7 mouse cellular contexts compared by ENCODE assay signal in the genomic region with DNA sequence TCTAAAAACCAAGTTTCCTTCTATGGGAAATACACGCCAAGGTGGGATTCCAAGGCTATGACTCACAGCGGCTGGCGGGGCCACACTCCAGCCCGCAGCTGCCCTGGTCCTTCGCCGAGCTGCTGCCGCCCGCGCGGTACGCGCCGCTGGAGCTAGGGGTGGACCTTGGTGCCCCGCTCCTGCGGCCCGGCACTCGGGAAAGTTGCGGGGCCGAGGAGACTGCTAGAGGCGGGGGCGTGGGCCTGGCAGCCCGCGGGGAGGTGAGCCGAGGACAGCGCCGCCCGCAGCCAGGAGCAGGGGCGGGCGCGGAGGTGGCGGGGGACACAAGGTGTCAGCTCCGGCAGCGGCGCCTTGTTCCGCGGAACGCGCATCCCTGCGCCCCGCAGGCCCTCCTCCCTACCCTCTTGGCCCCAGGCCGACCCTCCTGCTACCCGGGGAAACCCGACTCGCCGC. TPM values are rescaled to one million over a fixed set of nuclear protein-coding genes. Genes with fewer than 3 reads are reported as not detected.
DNase-seq lines count a peak whose midpoint lies in the region; ATAC-seq and TF ChIP-seq lines count a peak whose summit lies in the region.

No protein-coding gene starts in this region.

- ATAC-seq in hindbrain, embryonic 14.5 days (ENCODE audit: low FRiP score) = peak; percentile 53
- ATAC-seq in limb, embryonic 11.5 days (ENCODE audit: insufficient number of reproducible peaks, low FRiP score, low TSS enrichment, low read depth) = 0 out of 2 replicates have a peak, but pooled peaks have one; percentile 16
- peak; percentile 46 for ATAC-seq in midbrain, embryonic 16.5 days

- H3K4me1 ChIP-seq in hindbrain, embryonic 14.5 days (replicated peaks; ENCODE audit: control insufficient read depth, insufficient read depth, low read length) = peaks cover 50% of the 10 kb centered on the region
- H3K4me1 ChIP-seq in limb, embryonic 11.5 days (ENCODE audit: control insufficient read depth, insufficient read depth, low read length) = peaks cover 42% of the 10 kb centered on the region
- H3K4me1 ChIP-seq in midbrain, embryonic 16.5 days (ENCODE audit: control insufficient read depth, insufficient read depth, low read length) = peaks cover 43% of the 10 kb centered on the region

- peak overlapping the region; percentile 86 for H3K27ac ChIP-seq in gastrocnemius, adult 2 months
- peak overlapping the region; percentile 97 for H3K27ac ChIP-seq in hindbrain, embryonic 14.5 days
- peak overlapping the region; percentile 100 for H3K27ac ChIP-seq in limb, embryonic 11.5 days (replicated peaks; ENCODE audit: low read depth, low read length)
- peak overlapping the region; percentile 97 for H3K27ac ChIP-seq in midbrain, embryonic 16.5 days (ENCODE audit: low read length)

- H3K9ac ChIP-seq in hindbrain, embryonic 14.5 days = peak overlapping the region; percentile 95
- peak overlapping the region; percentile 99 for H3K9ac ChIP-seq in limb, embryonic 11.5 days (ENCODE audit: low read length)
- peak overlapping the region; percentile 95 for H3K9ac ChIP-seq in midbrain, embryonic 16.5 days (ENCODE audit: low read depth, low read length)

- WGBS in hindbrain, embryonic 14.5 days = under 1% methylated on average over 26 of the region's 45 CpGs
- WGBS in limb, embryonic 11.5 days = 0% methylated on average over 28 of the region's 45 CpGs
- 0% methylated on average over 41 of the region's 45 CpGs for WGBS in midbrain, embryonic 16.5 days

- H3K9me3 ChIP-seq in hindbrain, embryonic 14.5 days (ENCODE audit: control insufficient read depth, low read length) = no peaks in the 10 kb centered on the region
- H3K9me3 ChIP-seq in limb, embryonic 11.5 days (ENCODE audit: control insufficient read depth, low read length) = no peaks in the 10 kb centered on the region
- H3K9me3 ChIP-seq in midbrain, embryonic 16.5 days (replicated peaks; ENCODE audit: control insufficient read depth, low read length, poor library complexity, severe bottlenecking) = no peaks in the 10 kb centered on the region

- H3K36me3 ChIP-seq in hindbrain, embryonic 14.5 days (replicated peaks; ENCODE audit: control insufficient read depth, insufficient read depth) = peaks cover 3% of the 10 kb centered on the region
- peaks cover 2% of the 10 kb centered on the region; the same call in 1 of the 2 replicates for H3K36me3 ChIP-seq in limb, embryonic 11.5 days (ENCODE audit: control insufficient read depth, insufficient read depth, low read length)
- no peaks in the 10 kb centered on the region for H3K36me3 ChIP-seq in midbrain, embryonic 16.5 days (ENCODE audit: control insufficient read depth, insufficient read depth, low read length)

- intact Hi-C loops in gastrocnemius, adult 2 months (cut with DNase I) = loop anchor here (5.0 kb wide), 2 partner anchors 48 to 68 kb away; no protein-coding TSS in a partner anchor

- H3K4me3 ChIP-seq in gastrocnemius, adult 2 months = peak overlapping the region; percentile 89
- peak overlapping the region; percentile 92 for H3K4me3 ChIP-seq in hindbrain, embryonic 14.5 days (replicated peaks; ENCODE audit: low read length)
- H3K4me3 ChIP-seq in limb, embryonic 11.5 days (ENCODE audit: low read depth, low read length) = peak overlapping the region; percentile 84
- H3K4me3 ChIP-seq in midbrain, embryonic 16.5 days (ENCODE audit: low read depth, low read length) = peak overlapping the region; percentile 87

- H3K27me3 ChIP-seq in hindbrain, embryonic 14.5 days (ENCODE audit: control insufficient read depth, insufficient read depth, low read length) = peaks cover 17% of the 10 kb centered on the region
- H3K27me3 ChIP-seq in limb, embryonic 11.5 days (ENCODE audit: control insufficient read depth, insufficient read depth, low read length) = no peaks in the 10 kb centered on the region
- H3K27me3 ChIP-seq in midbrain, embryonic 16.5 days (ENCODE audit: control insufficient read depth, insufficient read depth, low read depth, low read length) = no peaks in the 10 kb centered on the region

- DNase-seq in adrenal gland, adult 2 months = peak; percentile 81
- peak; percentile 54 for DNase-seq in cerebellum, adult 9-11 months
- DNase-seq in gastrocnemius, adult 2 months = peak; percentile 78
- DNase-seq in hindbrain, embryonic 14.5 days (ENCODE audit: low spot score) = peak; percentile 56
- peak; percentile 70 for DNase-seq in limb, embryonic 11.5 days (ENCODE audit: low spot score)
- DNase-seq in thymus, postnatal 0 days (ENCODE audit: low spot score) = peak; percentile 31

- TF ChIP-seq CTCF in gastrocnemius, adult 2 months (IDR thresholded peaks at IDR 0.05) = peak; percentile 12; the same call in 1 of the 2 replicates

- H3K4me2 ChIP-seq in hindbrain, embryonic 14.5 days (replicated peaks) = peak overlapping the region; percentile 84
- H3K4me2 ChIP-seq in limb, embryonic 11.5 days (ENCODE audit: low read depth, severe bottlenecking) = peak overlapping the region; percentile 84
- H3K4me2 ChIP-seq in midbrain, embryonic 16.5 days (ENCODE audit: low read length) = peak overlapping the region; percentile 95

RNA-seq across cellular contexts. Expression of a gene that starts 0.7 kb away (rescaled TPM):
- 1 to 10 TPM; 4.4 to 7.9 TPM for total RNA-seq in adrenal gland, adult 2 months (2021)
- polyA plus RNA-seq in adrenal gland, adult 2 months (2012; rRNA removed) = 4.1 and 5.2 TPM in 2 replicates
- total RNA-seq in gastrocnemius, adult 2 months (2021) = 1 to 10 TPM; 1.9 to 2.7 TPM
- polyA plus RNA-seq in hindbrain, embryonic 14.5 days (2014; fragmentation: Nextera tagmentation; extraction: Ambion mirVana) = 21.6 and 25.0 TPM in 2 replicates
- polyA plus RNA-seq in limb, embryonic 11.5 days (2014; fragmentation: Nextera tagmentation; extraction: Ambion mirVana) = 71.9 and 73.6 TPM in 2 replicates
- 26.3 and 27.6 TPM in 2 replicates for polyA plus RNA-seq in midbrain, embryonic 16.5 days (2015; fragmentation: Nextera tagmentation; extraction: Ambion mirVana)
- polyA plus RNA-seq in thymus, postnatal 0 days (2015; fragmentation: Nextera tagmentation; extraction: Ambion mirVana) = 2.6 and 3.2 TPM in 2 replicates

Comparison
In these comparisons a context has a peak if more than half of its experiments do, and no peak if none do; other contexts are left out.
1. Peak in every context shown above with its lines: DNase-seq, ATAC-seq, H3K4me3 ChIP-seq and H3K27ac ChIP-seq.
2. DNase-seq: peak in every context shown above with its lines; median percentile 81 in adrenal gland, adult 2 months; 78 in gastrocnemius, adult 2 months; 70 in limb, embryonic 11.5 days; 56 in hindbrain, embryonic 14.5 days; 54 in cerebellum, adult 9-11 months; 31 in thymus, postnatal 0 days.